Mouse (Mus musculus) liver, adult 2 months (tissue): ENCODE results near the gene Nup107.

Experiments
- CTCF ChIP-seq: fragments of 200-500 bp; IDR thresholded peaks from 2 replicates; pipeline ENCODE4 v1.5.1; 2011; ENCODE audit warnings: low read depth, low read length, control low read depth
- POLR2A ChIP-seq: fragments of 200-500 bp; IDR thresholded peaks from 2 replicates; pipeline ENCODE4 v1.6.1; 2011; ENCODE audit warnings: low read length, control low read depth; ENCODE audit not compliant: insufficient read depth; ENCODE audit errors: extremely low read depth

GRCm38 (mm10) chr10:117841765-117842164 lies 49.3 kb upstream of the Nup107 start:
- TF ChIP-seq CTCF (no peak), POLR2A (no peak)
